Mouse (Mus musculus): ENCODE results near the gene Fcgr3.
A peak's percentile ranks its signal among the peaks of the same experiment; 100 is the strongest.

Gene Fcgr3

DNA sequence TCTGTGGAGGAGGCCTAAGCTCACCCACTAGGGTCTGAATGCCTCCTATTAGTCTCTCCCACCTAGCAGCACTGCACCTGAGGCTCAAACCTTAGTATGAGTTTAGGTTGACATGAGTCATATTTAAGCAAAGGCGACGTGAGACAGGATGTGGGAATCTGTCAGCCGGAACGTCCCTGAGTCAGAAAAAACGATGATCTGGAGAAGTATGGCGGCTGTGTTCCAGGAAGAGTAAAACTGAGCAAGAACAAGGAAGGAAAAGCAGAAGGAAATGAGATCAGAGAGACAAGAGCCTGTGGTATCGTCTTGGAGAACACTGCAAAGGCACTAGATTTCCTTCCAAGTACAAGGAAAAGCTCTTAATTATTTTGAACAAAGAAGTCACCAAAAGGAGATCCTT, 14.0 kb downstream of the Fcgr3 start:
- DNase-seq (ENCODE audit: low read depth): no peak

DNA sequence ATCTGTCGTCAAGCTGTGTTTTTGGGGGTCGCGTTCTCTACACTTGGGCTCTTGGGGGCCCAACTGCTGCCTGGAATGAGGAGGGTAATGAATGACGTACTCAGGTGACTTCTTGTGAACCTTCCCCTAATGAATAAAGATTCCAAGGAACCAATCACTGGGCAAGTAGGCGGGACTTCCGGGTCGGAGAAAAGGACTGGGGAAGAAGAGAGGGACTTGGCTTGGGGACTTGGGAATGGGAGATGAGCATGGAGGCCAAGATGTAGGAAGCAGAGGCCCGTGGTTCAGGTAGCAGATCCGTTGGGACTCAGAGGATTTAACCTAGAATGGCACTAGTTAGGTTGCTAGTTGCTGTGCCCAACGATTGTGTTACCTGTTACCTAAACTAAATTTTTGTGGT, 15.5 kb downstream of the Fcgr3 start:
- no peak for DNase-seq (ENCODE audit: low read depth)

- no peak for DNase-seq (ENCODE audit: low read depth)
Measured at GRCm38 (mm10) chr1:171046501-171046900, 18.2 kb downstream of the Fcgr3 start.

DNA sequence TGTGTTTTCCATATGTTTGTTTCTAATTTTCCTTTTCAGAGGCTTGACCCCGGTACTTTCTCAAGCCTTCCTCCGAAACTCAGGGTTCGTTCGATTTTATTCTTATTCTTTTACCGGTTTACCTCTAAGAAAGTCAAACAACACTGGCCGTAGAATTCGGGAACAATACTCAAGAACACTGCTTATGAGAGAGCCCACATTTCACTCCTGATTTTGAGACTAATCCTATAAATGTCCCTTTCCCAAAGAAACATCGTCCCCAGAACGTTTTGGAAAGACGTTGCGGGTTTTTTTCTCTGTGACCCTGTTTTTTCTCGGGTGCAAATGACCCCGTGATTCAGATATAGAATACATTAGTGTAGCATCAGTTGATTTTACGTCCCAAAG, 19.7 kb downstream of the Fcgr3 start:
- DNase-seq (ENCODE audit: low read depth): no peak

DNA sequence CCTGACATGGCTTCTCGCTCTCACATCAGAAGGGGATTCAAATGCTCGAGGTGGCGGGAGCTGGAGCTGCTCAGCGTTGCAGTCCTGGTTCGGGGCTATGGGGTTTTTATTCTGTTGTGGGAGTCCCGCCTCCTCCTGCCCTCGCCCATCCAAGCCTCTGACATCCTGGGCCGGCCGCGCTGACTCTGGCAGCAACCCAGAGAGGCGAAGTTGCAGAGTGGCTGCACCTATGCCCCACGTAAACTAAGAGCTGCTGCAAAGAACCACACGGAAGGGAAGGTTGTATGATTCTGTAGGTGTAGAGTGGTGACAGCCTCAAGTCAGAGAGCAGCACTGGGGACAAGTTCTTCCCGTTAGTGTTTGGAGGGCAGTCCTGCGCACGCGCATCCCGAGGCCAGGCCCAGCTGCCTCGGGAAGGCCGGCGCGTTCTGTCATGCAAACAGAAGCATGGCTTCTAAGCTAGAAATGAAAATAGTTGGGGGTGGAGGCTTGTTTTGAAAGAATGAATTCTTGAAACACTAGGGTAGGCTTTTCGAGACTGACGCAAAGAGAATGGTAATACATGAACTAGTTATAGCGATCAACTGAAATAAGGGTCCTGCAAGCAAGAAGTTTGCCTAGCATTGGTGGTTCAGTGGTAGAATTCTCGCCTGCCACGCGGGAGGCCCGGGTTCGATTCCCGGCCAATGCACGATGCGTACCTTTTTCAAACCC, 20.2 kb downstream of the Fcgr3 start:
- DNase-seq (ENCODE audit: low read depth): peak; percentile 95

DNA sequence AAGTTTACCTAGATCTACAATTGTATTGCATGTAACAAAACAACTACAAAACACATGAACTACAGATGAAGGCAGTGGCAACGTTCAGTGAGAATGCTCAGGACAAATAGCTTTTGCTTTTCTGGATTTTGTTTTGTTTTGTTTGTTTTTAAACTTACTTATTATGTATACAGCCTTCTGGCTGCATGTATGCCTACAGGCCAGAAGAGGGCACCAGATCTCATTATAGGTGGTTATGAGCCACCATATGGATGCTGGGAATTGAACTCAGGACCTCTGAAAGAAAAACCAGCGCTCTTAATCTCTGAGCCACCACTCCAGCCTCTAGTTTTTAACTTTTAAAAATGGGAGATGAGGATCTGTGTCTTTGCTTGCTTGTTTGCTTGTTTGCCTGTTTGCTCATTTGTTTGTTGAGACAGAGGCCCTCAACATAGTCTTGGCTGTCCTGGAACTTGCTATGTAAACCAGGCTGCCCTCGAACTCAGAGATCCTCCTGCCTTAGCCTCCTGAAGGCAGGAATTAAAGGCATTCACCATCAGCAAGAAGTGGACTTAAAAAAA, 21.1 kb downstream of the Fcgr3 start:
- peak; percentile 52 for DNase-seq (ENCODE audit: low read depth)

DNA sequence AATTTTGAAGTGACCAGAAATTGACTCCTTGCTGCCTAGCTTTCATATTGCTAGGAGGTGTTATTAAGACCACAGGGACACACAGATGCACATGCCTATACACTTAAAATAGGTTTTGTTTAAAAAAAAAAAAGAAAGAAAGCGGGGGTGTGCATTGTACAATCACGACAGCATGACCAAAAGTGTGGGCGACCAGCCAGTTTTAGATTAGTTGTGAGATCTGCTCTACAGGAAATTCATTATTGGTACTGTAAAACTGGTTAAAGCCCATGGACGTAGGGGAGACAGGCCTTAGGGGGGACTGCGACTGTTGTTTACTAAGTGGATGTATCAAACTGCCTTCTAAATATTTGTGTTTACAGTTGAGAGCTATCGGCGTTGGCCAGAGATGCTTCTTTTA, 24.9 kb downstream of the Fcgr3 start:
- peak; percentile 56 for DNase-seq (ENCODE audit: low read depth)

GRCm38 (mm10) chr1:171039135-171039534, 25.6 kb downstream of the Fcgr3 start:
- peak; percentile 80 for DNase-seq (ENCODE audit: low read depth)

GRCm38 (mm10) chr1:171037861-171038721, 26.6 kb downstream of the Fcgr3 start:
- peak; percentile 95 for DNase-seq (ENCODE audit: low read depth)

GRCm38 (mm10) chr1:171036550-171037324, 28.0 kb downstream of the Fcgr3 start:
- peak; percentile 89 for DNase-seq (ENCODE audit: low read depth)

- no peak for DNase-seq (ENCODE audit: low read depth)
Measured at GRCm38 (mm10) chr1:171035611-171036010, 29.1 kb downstream of the Fcgr3 start.

DNA sequence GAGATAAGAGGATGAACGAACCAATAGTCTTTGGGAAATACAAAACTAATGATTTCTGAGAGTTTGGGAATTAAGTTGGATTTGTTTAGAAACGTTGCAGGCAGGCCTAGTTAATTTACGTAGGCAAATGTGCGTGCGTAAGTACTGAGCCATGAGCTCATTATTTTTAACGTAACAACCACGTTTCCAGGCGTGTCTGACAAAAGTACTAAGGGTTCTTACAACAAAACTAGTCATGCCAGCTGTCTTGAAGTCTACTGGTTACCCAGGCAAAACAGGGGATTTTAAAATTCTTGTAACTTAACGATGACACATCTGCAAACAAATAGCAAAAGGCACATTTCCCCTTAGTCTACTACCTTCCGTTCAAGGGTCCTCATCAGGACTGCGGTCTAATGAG, 30.5 kb downstream of the Fcgr3 start:
- DNase-seq (ENCODE audit: low read depth): peak; percentile 70

- peak; percentile 91 for DNase-seq (ENCODE audit: low read depth)
Measured at GRCm38 (mm10) chr1:171033756-171034155, 31.0 kb downstream of the Fcgr3 start.

- peak; percentile 42 for DNase-seq (ENCODE audit: low read depth)
Measured at GRCm38 (mm10) chr1:171033196-171033595, 31.5 kb downstream of the Fcgr3 start.

GRCm38 (mm10) chr1:171032691-171033090, 32.0 kb downstream of the Fcgr3 start:
- DNase-seq (ENCODE audit: low read depth): peak; percentile 56

- DNase-seq (ENCODE audit: low read depth): no peak
Measured at GRCm38 (mm10) chr1:171031752-171032151, 33.0 kb downstream of the Fcgr3 start.

GRCm38 (mm10) chr1:171019311-171019950, 45.3 kb downstream of the Fcgr3 start:
- peak; percentile 82 for DNase-seq (ENCODE audit: low read depth)

DNA sequence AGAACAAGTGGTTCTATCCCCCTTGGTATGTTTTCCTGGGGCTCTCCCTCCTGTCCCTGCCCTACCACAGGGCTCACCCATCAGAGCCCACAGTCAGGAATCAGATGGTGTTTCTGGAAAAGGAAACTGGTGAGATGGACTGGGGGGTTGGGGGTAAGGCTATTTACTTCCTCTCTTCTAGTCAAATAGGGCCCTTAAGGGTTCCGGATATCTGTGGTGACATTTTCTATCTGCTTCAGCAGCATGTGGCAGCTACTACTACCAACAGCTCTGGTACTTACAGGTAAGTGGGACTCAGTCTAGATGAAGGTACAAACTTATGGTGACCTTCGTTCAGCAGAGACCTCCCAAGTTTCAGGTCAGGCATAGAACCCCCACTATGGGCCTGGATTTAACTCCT, 46.0 kb downstream of the Fcgr3 start, which contains the start of gene Fcgr4:
Fcgr4 (plus strand) TSS at position 184 of the 400 bp plus-strand sequence.
- no peak for DNase-seq (ENCODE audit: low read depth)

DNA sequence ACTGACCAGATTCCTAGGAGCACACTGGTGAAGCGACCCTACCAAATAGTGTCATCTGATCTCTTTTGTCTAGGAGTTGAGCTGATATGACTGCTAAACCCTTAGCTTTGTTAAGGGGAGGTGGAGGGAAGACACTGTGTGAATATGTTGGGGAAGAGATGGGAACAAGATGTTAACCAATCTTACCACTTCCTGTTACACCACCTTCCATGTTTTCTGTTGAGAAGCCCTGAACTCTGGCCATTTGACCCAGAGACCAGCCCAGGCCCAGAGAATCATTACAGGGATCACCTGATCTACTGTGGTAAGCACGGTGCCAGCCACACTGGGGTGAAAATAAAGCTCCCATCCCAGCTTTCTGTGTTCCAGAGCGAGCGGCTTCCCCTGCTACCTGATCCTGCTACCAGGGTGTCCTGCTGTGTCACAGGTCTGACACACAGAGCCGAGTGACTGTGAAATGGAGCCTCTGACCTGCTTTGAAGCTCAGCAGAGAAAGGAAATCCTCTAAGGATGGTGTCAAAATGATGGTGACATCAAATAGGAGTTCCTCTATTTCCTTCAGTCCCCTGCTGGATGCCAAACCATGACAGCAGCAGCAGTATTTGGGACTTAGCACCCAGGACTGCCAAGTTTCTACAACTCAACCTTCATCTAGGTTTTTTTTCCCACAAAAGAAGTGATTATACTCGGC, 47.1 kb downstream of the Fcgr3 start:
- DNase-seq (ENCODE audit: low read depth): no peak

- peak; percentile 60 for DNase-seq (ENCODE audit: low read depth)
Measured at GRCm38 (mm10) chr1:171016676-171017356, 47.9 kb downstream of the Fcgr3 start.

Measured in NIH3T3 (cell line).